ENCODE assay signal across 10 mouse cellular contexts in the genomic region with DNA sequence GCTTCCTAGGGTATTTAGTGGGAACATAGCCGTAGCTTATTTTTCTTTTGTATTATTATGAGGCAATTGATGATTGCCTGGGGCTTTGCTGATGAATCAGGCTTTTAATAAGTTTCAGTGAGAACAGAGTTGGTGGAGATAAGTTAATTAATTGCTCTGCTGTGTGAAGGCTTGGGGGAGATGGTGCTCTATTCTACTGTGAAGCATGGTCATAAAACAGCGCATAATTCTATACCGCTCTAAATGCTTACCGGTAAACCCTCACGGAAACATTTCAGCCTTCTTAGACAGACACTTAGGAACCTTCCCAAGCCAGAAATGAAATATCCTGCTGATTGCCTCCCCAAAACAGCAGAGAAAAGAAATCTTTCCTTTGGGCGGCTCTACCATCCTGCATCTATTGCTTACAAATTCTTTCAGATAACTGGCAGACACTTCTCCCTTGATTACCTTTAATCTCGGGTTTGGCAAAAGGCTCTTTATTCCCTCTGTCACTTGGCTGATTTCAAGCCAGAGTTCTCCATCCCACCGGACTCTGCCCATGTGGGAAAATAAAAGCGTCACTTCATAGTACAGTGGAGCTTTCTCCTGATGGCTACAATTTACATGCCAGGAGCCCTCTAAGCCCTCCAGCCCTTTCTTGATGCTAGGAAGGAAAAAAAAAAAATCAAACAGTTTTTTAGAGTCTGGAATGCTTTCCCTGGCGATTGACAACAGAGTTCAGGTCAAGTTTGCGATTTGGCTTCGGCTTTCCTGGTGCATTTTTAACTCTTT. TPM values are rescaled to one million over a fixed set of nuclear protein-coding genes. Genes with fewer than 3 reads are reported as not detected.
DNase-seq lines count a peak whose midpoint lies in the region; ATAC-seq and TF ChIP-seq lines count a peak whose summit lies in the region.
"Had no signal": no experiment of that assay in that cellular context is flagged by ENCODE, and none has a peak within 500 bp of the region (broad histone marks: within the 10 kb centered on the region; RNA-seq: fewer than 3 reads in every experiment).

No protein-coding gene starts in this region.

- H3K27me3 ChIP-seq in kidney, embryonic 16.5 days (ENCODE audit: insufficient read depth, low read length) = no peaks in the 10 kb centered on the region
- no peaks in the 10 kb centered on the region for H3K27me3 ChIP-seq in embryonic facial prominence, embryonic 13.5 days
- H3K27me3 ChIP-seq in forebrain, embryonic 15.5 days = no peaks in the 10 kb centered on the region
- no peaks in the 10 kb centered on the region for H3K27me3 ChIP-seq in midbrain, postnatal 0 days (ENCODE audit: insufficient read depth, low read length)

- H3K36me3 ChIP-seq in kidney, embryonic 16.5 days (ENCODE audit: insufficient read depth, low read length) = no peaks in the 10 kb centered on the region
- no peaks in the 10 kb centered on the region for H3K36me3 ChIP-seq in embryonic facial prominence, embryonic 13.5 days
- H3K36me3 ChIP-seq in forebrain, embryonic 15.5 days = no peaks in the 10 kb centered on the region
- H3K36me3 ChIP-seq in midbrain, postnatal 0 days (ENCODE audit: insufficient read depth, low read length) = no peaks in the 10 kb centered on the region

- DNase-seq in kidney, adult 8-10 months = no peak
- DNase-seq in midbrain, postnatal 0 days (ENCODE audit: low spot score) = no peak
- DNase-seq: gastrocnemius, postnatal 14 days; lung, postnatal 4 days; thymus, adult 18-20 months had no signal

- no peak for ATAC-seq in kidney, embryonic 16.5 days (ENCODE audit: low FRiP score, low TSS enrichment)
- ATAC-seq in embryonic facial prominence, embryonic 13.5 days (ENCODE audit: insufficient number of reproducible peaks, insufficient read depth, low FRiP score, low TSS enrichment, low read depth) = no peak
- ATAC-seq in forebrain, embryonic 15.5 days (replicated peaks) = peak; percentile 64; the same call in 1 of the 2 replicates
- no peak for ATAC-seq in midbrain, postnatal 0 days (ENCODE audit: low FRiP score)
- ATAC-seq in monocyte, adult 5-6 weeks (replicated peaks; ENCODE audit: insufficient number of reproducible peaks, low FRiP score, low TSS enrichment, poor library complexity, severe bottlenecking) = no peak
- no peak for ATAC-seq in CD4-positive, CD25-positive, alpha-beta regulatory T cell, adult 4 months

- WGBS in kidney, embryonic 16.5 days = 19% methylated on average over 12 of the region's 12 CpGs
- WGBS in embryonic facial prominence, embryonic 13.5 days = 13% methylated on average over 12 of the region's 12 CpGs
- WGBS in forebrain, embryonic 15.5 days = 8% methylated on average over 12 of the region's 12 CpGs
- WGBS in midbrain, postnatal 0 days = 22% methylated on average over 12 of the region's 12 CpGs

- H3K9me3 ChIP-seq in kidney, embryonic 16.5 days (ENCODE audit: low read length) = no peaks in the 10 kb centered on the region
- no peaks in the 10 kb centered on the region for H3K9me3 ChIP-seq in embryonic facial prominence, embryonic 13.5 days
- no peaks in the 10 kb centered on the region for H3K9me3 ChIP-seq in forebrain, embryonic 15.5 days
- H3K9me3 ChIP-seq in midbrain, postnatal 0 days (ENCODE audit: low read length) = no peaks in the 10 kb centered on the region

- no peak for TF ChIP-seq CTCF in midbrain, postnatal 0 days (IDR thresholded peaks at IDR 0.05)

- peaks cover 7% of the 10 kb centered on the region; the same call in 1 of the 2 replicates for H3K4me1 ChIP-seq in kidney, embryonic 16.5 days (ENCODE audit: insufficient read depth, low read length)
- peaks cover 27% of the 10 kb centered on the region for H3K4me1 ChIP-seq in embryonic facial prominence, embryonic 13.5 days
- peaks cover 19% of the 10 kb centered on the region for H3K4me1 ChIP-seq in forebrain, embryonic 15.5 days
- H3K4me1 ChIP-seq in midbrain, postnatal 0 days (ENCODE audit: insufficient read depth, low read length) = peaks cover 4% of the 10 kb centered on the region; the same call in 1 of the 2 replicates

- H3K9ac ChIP-seq in kidney, embryonic 16.5 days (replicated peaks; ENCODE audit: low read length) = no peak overlapping the region
- H3K9ac ChIP-seq in embryonic facial prominence, embryonic 13.5 days = no peak overlapping the region
- no peak overlapping the region for H3K9ac ChIP-seq in forebrain, embryonic 15.5 days (replicated peaks)
- no peak overlapping the region for H3K9ac ChIP-seq in midbrain, postnatal 0 days (replicated peaks; ENCODE audit: low read length, poor library complexity, severe bottlenecking)

- peak overlapping the region; percentile 7; the same call in 1 of the 2 replicates for H3K4me2 ChIP-seq in kidney, embryonic 16.5 days (replicated peaks; ENCODE audit: low read depth, low read length)
- peak overlapping the region; percentile 37 for H3K4me2 ChIP-seq in embryonic facial prominence, embryonic 13.5 days
- H3K4me2 ChIP-seq in forebrain, embryonic 15.5 days (replicated peaks) = peak overlapping the region; percentile 28
- H3K4me2 ChIP-seq in midbrain, postnatal 0 days (ENCODE audit: low read depth, low read length, poor library complexity, severe bottlenecking) = peak overlapping the region; percentile 24

- no peak overlapping the region for H3K27ac ChIP-seq in kidney, embryonic 16.5 days (ENCODE audit: low read length)
- H3K27ac ChIP-seq in embryonic facial prominence, embryonic 13.5 days = no peak overlapping the region
- 0 out of 2 replicates have a peak overlapping the region, but pooled peaks have one; percentile 50 for H3K27ac ChIP-seq in forebrain, embryonic 15.5 days (replicated peaks)
- no peak overlapping the region for H3K27ac ChIP-seq in midbrain, postnatal 0 days (ENCODE audit: low read depth, low read length)

- H3K4me3 ChIP-seq in kidney, embryonic 16.5 days (ENCODE audit: low read length) = no peak overlapping the region
- no peak overlapping the region for H3K4me3 ChIP-seq in embryonic facial prominence, embryonic 13.5 days
- H3K4me3 ChIP-seq in forebrain, embryonic 15.5 days = peak overlapping the region; percentile 5; the same call in 1 of the 2 replicates
- H3K4me3 ChIP-seq in midbrain, postnatal 0 days (ENCODE audit: low read depth, low read length) = no peak overlapping the region

RNA-seq across cellular contexts. Expression of gene Creb5, which starts 19.2 kb away (rescaled TPM):
- 3.5 and 4.3 TPM in 2 replicates for polyA plus RNA-seq in kidney, embryonic 16.5 days (2015; fragmentation: Nextera tagmentation; extraction: Ambion mirVana)
- polyA plus RNA-seq in embryonic facial prominence, embryonic 13.5 days (2015; fragmentation: Nextera tagmentation; extraction: Ambion mirVana) = 20.0 and 21.8 TPM in 2 replicates
- 14.5 and 18.3 TPM in 2 replicates for polyA plus RNA-seq in forebrain, embryonic 15.5 days (2015; fragmentation: Nextera tagmentation; extraction: Ambion mirVana)
- 2.3 and 3.2 TPM in 2 replicates for total RNA-seq in midbrain, postnatal 0 days (2014; rRNA removed)
- polyA plus RNA-seq in midbrain, postnatal 0 days (2015; fragmentation: Nextera tagmentation; extraction: Ambion mirVana) = 1.6 and 1.7 TPM in 2 replicates
- 0.19 to 0.75 TPM in 2 of 3 replicates, not detected in the other for total RNA-seq in monocyte, adult 5-6 weeks (2017)
- polyA plus RNA-seq in CD4-positive, CD25-positive, alpha-beta regulatory T cell, adult 4 months (2017; shearing (Covaris generic)) = not detected
